Mouse (Mus musculus): ENCODE measurements around the gene Oosp2.

DNA sequence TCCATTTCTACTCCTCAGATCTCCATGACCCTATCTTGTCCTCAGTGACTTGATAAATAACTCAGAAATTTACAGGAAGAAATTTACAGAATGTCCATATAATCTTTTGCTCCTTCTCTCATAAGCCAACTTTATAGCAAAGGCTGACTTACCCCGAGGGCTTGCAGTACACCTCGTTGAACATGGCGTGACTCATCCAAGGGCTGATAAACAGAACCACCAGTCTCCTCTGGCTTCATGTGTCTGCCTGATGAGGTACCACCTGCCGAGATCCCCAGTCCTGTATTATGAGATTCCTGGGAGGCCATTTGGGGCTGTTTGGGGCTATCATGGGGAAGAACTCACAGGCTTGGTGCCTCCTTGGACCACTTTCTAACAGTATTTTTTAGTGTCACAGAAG is 21.3 kb downstream of the Oosp2 start:
- TF ChIP-seq POLR2A (IDR thresholded peaks at IDR 0.05; ENCODE audit: low read depth, low read length) (no peak), CTCF (IDR thresholded peaks at IDR 0.05; ENCODE audit: extremely low read depth, insufficient read depth, insufficient read length, insufficient replicate concordance) (no peak)
